Mouse (Mus musculus) fat pad, adult 2 months (tissue): ENCODE measurements at regions not wholly inside any gene's neighbourhood (a gene's known extent, or its start where the extent isn't known, plus 50 kb on each side); places are given as distances from the start of the nearest gene placed in this dataset.
"Not testable (repeated sequence)": the region's sequence is repeated elsewhere in the genome, so short reads cannot be mapped to it uniquely, and the experiment has no call there.

Experiments used
- DNase-seq: peaks from one replicate; pipeline ENCODE4 v3.0.0-alpha.2; 2011; ENCODE audit warnings: low read depth, low spot score; ENCODE audit errors: extremely low read depth

DNA sequence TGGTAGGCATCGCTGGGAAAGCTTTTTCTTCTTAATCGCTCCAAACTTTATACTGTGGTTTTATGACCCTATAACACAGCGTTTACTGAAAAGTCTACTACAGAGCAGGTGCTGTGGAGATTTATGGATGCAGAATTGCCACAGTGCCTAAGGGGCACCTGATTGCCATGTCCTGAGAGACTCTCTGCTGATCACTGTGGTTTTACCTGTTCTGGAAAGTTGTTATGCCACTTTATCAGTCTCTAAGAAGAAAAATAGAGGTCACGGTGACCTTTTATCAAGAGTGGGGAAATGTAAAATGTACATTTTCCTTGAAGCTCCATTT lies 250.0 kb downstream of the Trib2 start:
- DNase-seq = no peak

GRCm38 (mm10) chr12:15565941-15566784 lies 250.6 kb downstream of the Trib2 start:
- no peak for DNase-seq

DNA sequence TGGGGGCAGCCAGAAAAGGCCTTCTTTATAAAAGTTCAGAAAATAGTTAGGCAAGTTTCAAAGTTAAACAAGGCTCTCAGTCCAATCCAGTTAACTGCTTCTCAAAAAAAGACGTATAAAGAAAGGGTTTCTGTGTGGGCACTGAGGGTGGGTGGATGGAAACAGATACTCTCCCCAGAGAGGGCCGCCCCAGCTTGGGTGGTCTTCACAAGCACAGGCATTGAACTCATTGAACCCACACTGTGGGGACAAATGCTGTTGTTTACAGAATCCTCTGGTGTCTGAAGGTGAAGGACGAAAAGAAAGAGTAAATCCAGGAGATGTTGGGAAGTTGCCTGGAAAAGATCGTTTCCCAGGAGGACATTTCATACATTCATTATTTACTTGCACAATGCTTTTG lies 253.9 kb downstream of the Trib2 start:
- no peak for DNase-seq

DNA sequence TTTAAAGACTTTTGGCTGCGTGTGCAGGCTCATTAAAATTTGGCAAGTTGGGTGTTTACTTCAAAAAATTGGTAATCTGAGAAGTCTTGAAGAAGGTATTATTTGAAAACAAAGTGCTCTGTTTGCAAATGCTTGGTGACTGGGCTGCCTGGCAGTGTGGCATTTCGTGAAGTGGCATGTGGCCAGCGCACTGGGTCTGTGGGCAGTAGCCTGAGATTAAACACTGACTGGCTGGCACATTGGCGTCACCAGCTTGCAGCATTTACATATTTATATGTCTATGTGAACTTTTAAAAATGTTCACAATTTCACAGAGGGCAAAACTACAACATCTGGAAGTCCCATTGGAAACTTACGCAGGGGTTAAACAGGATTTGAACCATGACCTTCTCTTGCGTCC lies 261.3 kb downstream of the Trib2 start:
- no peak for DNase-seq

DNA sequence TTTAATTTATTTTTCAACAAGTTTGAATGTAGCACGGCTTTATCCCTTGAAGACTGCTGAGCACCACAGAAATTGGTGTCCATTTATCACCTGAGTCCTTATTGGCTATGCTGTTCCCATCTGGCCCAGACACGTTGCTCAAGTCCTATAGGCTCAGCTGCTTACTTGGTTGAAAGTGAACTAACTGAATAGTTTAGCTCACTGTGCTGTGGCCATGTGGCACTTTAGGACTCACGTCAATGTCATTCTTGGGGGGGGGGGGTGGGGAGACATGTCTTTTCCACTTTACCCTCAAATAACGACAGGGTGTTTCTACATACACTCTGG lies 263.1 kb downstream of the Trib2 start:
- no peak for DNase-seq

DNA sequence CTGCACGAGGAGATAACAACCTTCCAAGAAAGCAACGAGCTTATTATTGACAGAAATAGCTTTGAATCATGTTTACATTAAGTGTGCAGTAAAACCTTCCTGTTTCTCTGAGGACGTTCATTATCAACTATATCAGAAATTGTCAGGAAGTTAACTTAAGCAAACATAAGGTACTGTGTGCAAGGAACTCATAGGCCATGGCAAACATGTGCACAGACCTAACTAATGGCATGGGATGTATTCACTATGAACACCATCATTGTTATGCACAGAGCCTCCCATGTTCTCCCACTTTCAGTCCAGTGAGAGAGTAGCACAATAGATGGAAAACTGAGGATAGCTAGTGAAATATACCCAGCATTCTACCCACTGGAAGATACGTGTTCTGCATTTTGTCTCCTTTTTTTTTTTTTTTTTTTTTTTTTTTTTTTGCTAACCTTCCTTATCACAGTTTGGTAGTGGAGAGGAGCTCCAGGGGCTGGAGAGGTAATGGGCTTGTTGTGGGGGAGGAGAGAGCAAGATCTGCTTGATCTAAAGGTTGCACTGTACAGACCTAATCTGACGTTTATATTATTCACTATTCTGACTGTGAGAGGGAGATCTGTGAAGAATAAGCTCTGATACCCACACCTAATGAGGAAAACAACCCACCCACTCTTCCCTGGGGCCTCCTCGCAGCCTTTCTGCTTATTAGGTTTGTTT lies 263.6 kb downstream of the Trib2 start:
- no peak for DNase-seq

GRCm38 (mm10) chr12:15552210-15552609 lies 264.5 kb downstream of the Trib2 start:
- DNase-seq = no peak

DNA sequence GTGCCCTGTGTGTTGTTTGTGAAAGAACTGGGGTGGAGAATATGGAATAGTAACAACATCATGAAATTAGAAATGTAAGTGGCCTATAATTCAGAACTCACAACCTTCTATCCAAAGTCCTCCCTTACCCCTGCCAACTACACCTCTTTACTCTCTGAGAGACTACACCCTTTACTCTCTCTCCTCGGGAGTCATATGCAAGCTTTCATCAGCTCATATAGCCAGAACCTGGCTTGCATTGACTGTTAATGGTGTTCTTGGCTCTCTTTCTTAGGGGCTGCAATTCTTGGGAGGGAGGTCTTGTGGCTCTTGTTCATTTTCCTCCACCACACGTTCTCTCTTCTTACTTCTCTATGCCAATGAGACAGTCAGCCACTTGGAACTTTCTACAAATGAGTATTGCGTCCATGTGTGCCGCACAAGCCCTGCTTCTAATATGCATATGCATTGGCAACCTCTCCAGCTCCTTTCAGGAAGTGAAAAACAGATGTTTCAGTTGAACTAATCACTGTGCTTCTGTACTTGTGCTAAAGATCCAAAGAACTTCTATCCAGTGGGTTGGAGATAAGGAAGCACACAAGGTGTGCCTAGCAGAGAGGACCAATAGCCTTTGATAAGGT lies 265.3 kb downstream of the Trib2 start:
- no peak for DNase-seq

DNA sequence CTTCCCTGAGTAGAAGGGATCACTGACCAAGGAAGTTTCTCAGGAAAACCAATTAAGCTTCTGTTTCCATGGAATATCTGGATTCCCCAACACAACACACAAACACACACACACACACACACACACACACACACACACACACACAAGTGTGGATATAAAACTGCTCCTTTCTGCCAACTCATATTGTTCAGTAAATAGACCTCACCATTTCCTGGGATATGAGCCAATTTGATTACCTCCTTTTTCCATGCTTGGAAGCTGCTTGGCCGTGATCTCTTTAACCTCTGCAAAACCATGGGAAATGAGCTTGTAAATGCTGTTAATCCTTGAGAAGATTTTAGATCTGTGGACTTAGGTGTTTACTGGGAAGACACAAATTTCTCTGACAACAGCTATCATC lies 272.4 kb downstream of the Trib2 start:
- DNase-seq = no peak

DNA sequence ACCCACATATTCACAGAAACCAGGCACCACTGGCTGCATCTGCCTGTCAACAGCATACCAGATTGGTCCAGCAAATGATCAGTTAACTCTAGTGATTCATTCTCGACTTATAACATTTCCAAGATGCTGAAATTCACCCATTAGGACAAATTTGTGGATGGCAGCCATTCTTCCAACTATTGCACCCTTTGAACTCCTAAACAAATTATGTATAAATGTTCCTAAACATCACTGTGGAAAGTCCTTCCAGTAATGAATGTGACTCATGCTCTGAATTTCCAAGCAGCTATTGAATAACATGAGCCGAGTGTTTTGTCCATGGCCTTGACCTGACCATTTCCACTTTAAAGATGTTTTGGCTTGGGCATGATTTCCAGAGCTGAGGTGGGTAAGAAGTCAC lies 274.2 kb downstream of the Trib2 start:
- no peak for DNase-seq

GRCm38 (mm10) chr12:15536852-15537368 lies 279.8 kb downstream of the Trib2 start:
- DNase-seq = no peak

- no peak for DNase-seq
These were observed 280.5 kb downstream of the Trib2 start for GRCm38 (mm10) chr12:15536247-15536646.

- DNase-seq = no peak
These were observed 280.9 kb downstream of the Trib2 start for GRCm38 (mm10) chr12:15535822-15536221.

DNA sequence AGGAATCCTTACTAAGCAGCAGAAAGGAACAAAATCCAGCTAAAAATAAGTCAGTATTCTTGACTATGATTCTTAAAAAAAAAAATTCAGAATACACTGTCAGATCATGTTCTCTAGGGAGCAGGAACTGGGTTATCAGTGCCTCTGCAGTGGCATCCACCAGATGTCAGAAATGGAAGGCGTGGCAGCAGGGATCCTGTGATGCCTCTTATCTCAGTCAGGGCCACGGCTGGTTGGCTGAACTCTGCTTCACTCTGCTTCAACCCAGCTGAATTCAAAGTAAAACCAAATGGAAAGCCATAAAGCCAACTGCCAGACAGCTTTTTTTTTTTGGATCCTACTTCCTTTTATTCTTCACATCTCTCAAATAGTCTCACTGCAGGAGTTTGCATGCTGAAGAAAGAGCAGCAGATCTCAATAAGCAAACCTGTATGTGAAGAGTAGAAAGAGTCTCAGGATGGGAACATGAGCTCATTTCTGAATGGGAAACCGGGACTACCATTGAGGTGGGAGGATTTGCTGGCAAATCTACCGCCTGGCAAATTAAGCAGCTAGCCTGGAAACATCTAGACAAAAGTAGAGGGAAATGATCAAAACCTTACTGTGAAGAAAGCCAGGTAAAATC lies 295.8 kb downstream of the Trib2 start:
- no peak for DNase-seq

DNA sequence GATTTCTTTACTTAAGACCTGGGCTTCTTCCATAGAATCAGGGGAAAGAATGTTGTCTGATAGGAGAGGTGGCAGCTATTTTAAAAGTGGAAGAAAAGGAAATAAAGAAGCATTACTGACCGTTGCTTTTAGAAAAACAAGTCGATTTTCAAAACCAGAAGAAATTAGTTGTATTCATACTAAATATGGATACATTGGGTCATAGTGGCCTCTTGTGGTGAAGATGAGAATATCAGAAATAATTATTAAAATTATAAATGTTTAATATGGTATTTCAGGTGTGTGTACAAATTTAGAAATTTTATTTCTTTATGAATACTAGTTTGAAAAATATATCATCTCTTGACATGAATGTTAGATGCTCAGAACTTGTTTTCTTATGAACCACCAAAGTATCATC lies 304.7 kb downstream of the Trib2 start:
- DNase-seq = no peak

- no peak for DNase-seq
These were observed 309.1 kb downstream of the Trib2 start for GRCm38 (mm10) chr12:15507576-15507975.

- no peak for DNase-seq
These were observed 323.1 kb downstream of the Trib2 start for GRCm38 (mm10) chr12:15493640-15494039.

DNA sequence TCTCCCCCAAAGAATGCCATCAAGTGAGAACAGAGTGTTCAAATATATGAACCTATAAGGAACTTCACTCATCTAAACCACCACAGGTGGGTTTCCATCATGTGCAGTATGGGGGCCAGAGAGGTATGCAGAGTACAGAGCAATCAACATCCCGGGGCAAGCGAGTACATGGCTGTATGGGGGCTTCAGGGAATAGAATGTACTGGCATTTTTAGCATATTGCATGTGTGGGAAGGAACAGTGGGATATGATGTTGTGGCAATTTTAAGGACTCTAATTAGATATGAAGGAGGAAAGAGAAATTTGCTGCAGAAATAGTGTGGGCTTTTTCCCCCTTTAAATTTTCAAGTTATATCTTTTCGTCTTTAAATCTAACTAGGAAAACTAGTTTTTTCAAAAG lies 344.0 kb downstream of the Trib2 start:
- no peak for DNase-seq

DNA sequence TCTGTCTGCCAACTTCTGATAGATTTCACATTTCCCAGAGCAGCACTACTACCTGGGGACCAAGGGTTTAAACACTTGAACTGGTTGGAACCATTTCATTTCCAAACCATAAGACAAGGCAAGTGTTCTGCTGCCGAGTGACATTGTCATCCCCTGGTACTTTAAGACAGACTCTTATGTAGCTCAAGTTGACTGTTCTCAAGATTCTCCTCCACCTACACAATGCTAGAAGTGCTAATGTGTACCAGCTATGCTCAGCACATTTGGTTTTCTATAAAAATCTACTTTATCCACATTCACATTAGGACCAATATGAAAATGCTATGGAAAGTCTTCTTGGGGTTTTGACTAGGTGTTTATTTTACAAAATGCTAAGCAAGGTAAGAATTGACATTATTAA lies 357.3 kb downstream of the Trib2 start:
- no peak for DNase-seq

GRCm38 (mm10) chr12:15456369-15456768 lies 360.4 kb downstream of the Trib2 start:
- not testable (repeated sequence) for DNase-seq

GRCm38 (mm10) chr12:15455744-15456143 lies 361.0 kb downstream of the Trib2 start:
- no peak for DNase-seq

GRCm38 (mm10) chr12:15449484-15449883 lies 367.2 kb downstream of the Trib2 start:
- no peak for DNase-seq
